Mouse (Mus musculus) liver, adult 2 months (tissue): Measurements from ENCODE around the gene Dusp16. TPM values are rescaled to one million over a fixed set of nuclear protein-coding genes. Genes with fewer than 3 reads are reported as not detected.
"Not testable (repeated sequence)": the region's sequence is repeated elsewhere in the genome, so short reads cannot be mapped to it uniquely, and the experiment has no call there.

Experiments
- DNase-seq: peaks from one replicate; pipeline ENCODE4 v3.0.0-alpha.2; 2011; ENCODE audit warnings: low read depth, low spot score; ENCODE audit errors: extremely low read depth
- H3K27ac ChIP-seq: fragments of 200-500 bp; replicated peaks from 2 replicates; pipeline ENCODE4 v1.5.1; 2012; ENCODE audit warnings: low read depth, mild to moderate bottlenecking, control low read depth, inconsistent platforms, low read length; ENCODE audit not compliant: insufficient read depth
- H3K27me3 ChIP-seq: fragments of 200-500 bp; 2 replicates; pipeline ENCODE4 v1.6.1; 2012; ENCODE audit warnings: mild to moderate bottlenecking, moderate library complexity, low read length, inconsistent platforms; ENCODE audit not compliant: control insufficient read depth, insufficient read depth
- H3K36me3 ChIP-seq: fragments of 200-500 bp; 2 replicates; pipeline ENCODE4 v1.6.1; 2012; ENCODE audit warnings: low read length, inconsistent platforms; ENCODE audit not compliant: control insufficient read depth, insufficient read depth
- H3K4me1 ChIP-seq: fragments of 200-500 bp; 2 replicates; pipeline ENCODE4 v1.6.1; 2011; ENCODE audit warnings: low read length; ENCODE audit not compliant: control insufficient read depth, insufficient read depth
- H3K4me3 ChIP-seq: fragments of 200-500 bp; 2 replicates; pipeline ENCODE4 v1.5.1; 2011; ENCODE audit warnings: low read depth, mild to moderate bottlenecking, control low read depth, low read length, moderate library complexity; ENCODE audit not compliant: insufficient read depth
- H3K79me2 ChIP-seq: fragments of 200-500 bp; 2 replicates; pipeline ENCODE4 v1.6.1; 2012; ENCODE audit warnings: inconsistent platforms, mild to moderate bottlenecking, low read length, moderate library complexity; ENCODE audit not compliant: control insufficient read depth, insufficient read depth
- H3K9ac ChIP-seq: fragments of 200-500 bp; 2 replicates; pipeline ENCODE4 v1.6.1; 2012; ENCODE audit warnings: low read depth, mild to moderate bottlenecking, control low read depth, inconsistent platforms, low read length
- CTCF ChIP-seq: fragments of 200-500 bp; IDR thresholded peaks from 2 replicates; pipeline ENCODE4 v1.5.1; 2011; ENCODE audit warnings: low read depth, low read length, control low read depth
- POLR2A ChIP-seq: fragments of 200-500 bp; IDR thresholded peaks from 2 replicates; pipeline ENCODE4 v1.6.1; 2011; ENCODE audit warnings: low read length, control low read depth; ENCODE audit not compliant: insufficient read depth; ENCODE audit errors: extremely low read depth
- WGBS: fragments of 180-500 bp; shearing (Covaris S2); methylation state at CpG from one replicate; pipeline ENCODE4 v1.1.7; 2018; 5-methylcytosine and 5-hydroxymethylcytosine counted together
- polyA plus RNA-seq: library from polyadenylated mRNA; depleted of rRNA; stranded (reverse); fragments of >200 nt; gene quantifications from 2 replicates; pipeline ENCODE4 v1.2.3, GENCODE M21; 2012
- total RNA-seq: library from RNA; depleted of rRNA; stranded (reverse); fragments of >200 nt; gene quantifications from 2 replicates; pipeline ENCODE4 v1.2.3, GENCODE M21; 2014

Dusp16 gene
- total and polyA plus RNA-seq, 2 experiments: 19.7 to 20.0 TPM

DNA sequence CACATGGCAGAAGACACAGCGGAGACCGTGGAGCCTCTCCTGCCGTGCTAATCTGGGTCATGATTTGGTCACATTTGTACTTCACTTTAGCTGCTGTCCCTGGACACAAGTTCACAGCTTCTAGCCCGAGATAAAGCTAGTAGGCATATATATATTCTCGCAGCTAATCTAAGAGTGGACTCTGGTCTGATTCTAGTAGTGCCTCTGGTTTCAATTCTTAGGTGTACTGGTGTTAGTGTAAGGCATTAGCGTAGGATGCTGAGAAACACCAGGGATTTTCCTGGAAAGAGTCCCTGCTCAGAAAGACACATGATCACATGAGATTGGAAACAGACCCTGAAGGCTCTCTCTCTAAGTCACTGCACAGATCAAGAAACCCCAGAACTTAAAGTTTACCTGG, 97.9 kb downstream of the Dusp16 start:
- TF ChIP-seq CTCF (no peak), POLR2A (no peak)

DNA sequence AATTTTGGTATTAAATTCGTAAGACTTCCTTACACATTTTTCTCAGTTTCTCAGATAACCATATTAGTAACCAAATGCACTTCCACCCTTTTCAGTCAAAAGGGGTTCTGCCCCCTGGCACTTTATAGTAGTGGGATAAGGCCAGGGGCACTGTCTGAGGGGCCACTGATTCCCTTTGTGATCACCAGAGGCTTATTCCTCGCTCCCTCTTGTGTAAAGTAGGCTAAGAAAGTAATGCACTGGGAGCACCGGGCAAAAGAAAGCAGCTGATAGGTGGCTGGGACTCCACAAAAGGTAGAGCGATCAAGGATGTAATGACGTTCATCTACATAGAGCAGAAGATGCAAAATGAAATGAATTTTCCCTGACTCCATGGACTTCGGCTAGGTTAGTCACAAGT, 106.9 kb downstream of the Dusp16 start:
- DNase-seq: no peak
- Histone ChIP-seq H3K9ac (no peak overlapping the region), H3K36me3 (peaks cover 6% of the 10 kb centered on the region), H3K79me2 (0 out of 2 replicates have a peak, but pooled peaks cover 3% of the 10 kb centered on the region), H3K27ac (no peak overlapping the region), H3K27me3 (no peaks in the 10 kb centered on the region), H3K4me1 (no peaks in the 10 kb centered on the region), H3K4me3 (no peak overlapping the region)
- 98% methylated on average over 6 of the region's 6 CpGs for WGBS
- TF ChIP-seq CTCF (no peak), POLR2A (no peak)

More for the DNA sequence above, 97.9 kb downstream of the Dusp16 start:
- Histone ChIP-seq H3K79me2 (no peaks in the 10 kb centered on the region), H3K27ac (no peak overlapping the region), H3K27me3 (no peaks in the 10 kb centered on the region), H3K9ac (no peak overlapping the region), H3K36me3 (peaks cover 2% of the 10 kb centered on the region; the same call in 1 of the 2 replicates), H3K4me3 (no peak overlapping the region), H3K4me1 (no peaks in the 10 kb centered on the region)
- 92% methylated on average over 6 of the region's 6 CpGs for WGBS
- DNase-seq: no peak

DNA sequence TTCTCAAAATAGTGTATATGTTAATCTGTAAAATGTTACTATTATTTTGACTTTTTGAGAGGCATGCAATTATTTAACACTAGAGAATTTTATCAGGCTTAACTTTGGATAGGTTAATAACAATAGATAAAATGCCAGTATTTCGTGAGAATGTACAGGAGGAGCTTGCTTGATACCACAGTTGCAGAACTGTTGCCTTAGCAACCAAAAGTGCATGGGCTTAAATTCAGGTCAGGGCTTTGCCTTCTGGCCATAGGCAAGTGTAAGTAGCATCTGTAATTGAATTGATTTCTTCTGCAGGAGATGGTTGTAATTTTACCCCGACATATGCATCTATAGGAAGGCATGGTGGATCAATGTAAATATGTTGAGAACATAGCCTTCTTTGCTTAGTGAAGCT, 107.4 kb downstream of the Dusp16 start:
- Histone ChIP-seq H3K36me3 (peaks cover 6% of the 10 kb centered on the region), H3K4me3 (no peak overlapping the region), H3K9ac (no peak overlapping the region), H3K4me1 (no peaks in the 10 kb centered on the region), H3K79me2 (0 out of 2 replicates have a peak, but pooled peaks cover 3% of the 10 kb centered on the region), H3K27me3 (no peaks in the 10 kb centered on the region), H3K27ac (no peak overlapping the region)
- TF ChIP-seq CTCF (no peak), POLR2A (no peak)
- 92% methylated on average over 2 of the region's 2 CpGs for WGBS
- no peak for DNase-seq

DNA sequence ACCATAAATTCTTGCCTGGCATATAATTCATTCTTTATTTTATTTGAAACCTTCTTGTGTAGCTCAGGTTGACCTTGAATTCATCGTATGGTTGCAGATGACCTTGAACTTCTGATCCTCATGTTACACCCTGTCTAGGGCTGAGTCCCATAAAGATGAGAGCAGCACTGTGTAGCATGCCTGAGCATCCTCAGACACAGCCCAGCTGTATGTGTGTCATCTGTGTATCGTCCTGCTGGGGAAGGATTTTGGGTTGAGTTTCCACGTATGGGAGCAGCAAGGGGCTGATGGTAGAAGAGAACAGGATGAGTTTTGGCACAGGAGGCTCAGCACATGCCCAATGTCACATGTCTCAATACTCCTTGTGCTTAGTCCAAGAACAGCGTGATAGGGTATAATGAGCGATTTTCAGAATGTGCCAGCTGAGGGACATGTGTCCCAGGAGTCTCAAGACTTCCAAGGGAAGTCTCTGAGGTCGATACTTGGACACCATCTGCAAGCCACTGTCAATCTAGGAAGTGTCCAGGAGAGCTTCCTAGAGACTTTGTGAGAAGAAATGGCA, 108.0 kb downstream of the Dusp16 start:
- H3K27me3 ChIP-seq: no peaks in the 10 kb centered on the region
- no peaks in the 10 kb centered on the region for H3K4me1 ChIP-seq
- WGBS: 74% methylated on average over 6 of the region's 6 CpGs
- H3K27ac ChIP-seq: no peak overlapping the region
- no peak for DNase-seq
- TF ChIP-seq CTCF (no peak), POLR2A (no peak)
- H3K4me3 ChIP-seq: no peak overlapping the region
- no peak overlapping the region for H3K9ac ChIP-seq
- peaks cover 6% of the 10 kb centered on the region for H3K36me3 ChIP-seq
- H3K79me2 ChIP-seq: 0 out of 2 replicates have a peak, but pooled peaks cover 3% of the 10 kb centered on the region

DNA sequence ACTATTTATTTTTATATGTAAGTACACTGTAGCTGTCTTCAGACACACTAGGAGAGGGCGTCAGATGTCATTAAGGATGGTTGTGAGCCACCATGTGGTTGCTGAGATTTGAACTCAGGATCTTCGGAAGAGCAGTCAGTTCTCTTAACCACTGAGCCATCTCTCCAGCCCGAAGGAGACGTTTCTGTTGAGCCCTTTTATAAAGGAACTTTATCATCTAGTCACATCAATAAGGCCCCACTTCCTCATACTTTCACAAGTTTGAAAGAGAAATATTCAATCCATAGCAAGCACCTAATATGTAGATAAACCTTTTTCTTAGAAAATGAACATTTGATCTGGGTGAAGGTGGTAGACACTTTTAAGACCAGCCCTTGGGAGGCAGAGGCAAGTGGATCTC, 113.1 kb downstream of the Dusp16 start:
- not testable (repeated sequence) for H3K4me1 ChIP-seq, H3K27me3 ChIP-seq, H3K9ac ChIP-seq, H3K36me3 ChIP-seq, H3K79me2 ChIP-seq, H3K27ac ChIP-seq, DNase-seq, H3K4me3 ChIP-seq
- 97% methylated on average over 4 of the region's 4 CpGs for WGBS

DNA sequence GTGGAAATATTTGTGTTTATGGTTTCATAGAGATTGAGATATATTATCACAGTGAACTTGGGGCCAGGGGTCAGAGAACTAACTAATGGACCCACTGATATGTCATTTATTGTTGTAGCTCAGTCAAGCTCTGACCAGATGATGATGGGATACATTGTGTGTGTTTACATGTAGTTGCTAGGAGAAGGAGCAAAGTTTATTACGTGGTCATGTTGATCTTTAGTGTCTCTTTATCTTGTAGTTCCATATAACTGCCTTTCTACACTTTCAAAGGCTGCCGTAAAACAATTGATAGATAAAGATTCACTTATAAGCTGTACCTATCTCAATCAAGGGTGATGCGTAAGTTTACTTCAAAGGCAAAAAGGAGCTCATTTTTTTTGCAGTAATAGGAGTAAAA, 114.4 kb downstream of the Dusp16 start:
- H3K4me3 ChIP-seq: no peak overlapping the region
- no peak overlapping the region for H3K27ac ChIP-seq
- H3K27me3 ChIP-seq: no peaks in the 10 kb centered on the region
- H3K9ac ChIP-seq: no peak overlapping the region
- H3K4me1 ChIP-seq: no peaks in the 10 kb centered on the region
- 70% methylated on average over 3 of the region's 3 CpGs for WGBS
- no peaks in the 10 kb centered on the region for H3K36me3 ChIP-seq
- TF ChIP-seq POLR2A (no peak), CTCF (no peak)
- peaks cover 3% of the 10 kb centered on the region; the same call in 1 of the 2 replicates for H3K79me2 ChIP-seq
- DNase-seq: no peak
